Mouse (Mus musculus): ENCODE results near the gene March5.
"Not testable (repeated sequence)": the region's sequence is repeated elsewhere in the genome, so short reads cannot be mapped to it uniquely, and the experiment has no call there.

The March5 gene

DNA sequence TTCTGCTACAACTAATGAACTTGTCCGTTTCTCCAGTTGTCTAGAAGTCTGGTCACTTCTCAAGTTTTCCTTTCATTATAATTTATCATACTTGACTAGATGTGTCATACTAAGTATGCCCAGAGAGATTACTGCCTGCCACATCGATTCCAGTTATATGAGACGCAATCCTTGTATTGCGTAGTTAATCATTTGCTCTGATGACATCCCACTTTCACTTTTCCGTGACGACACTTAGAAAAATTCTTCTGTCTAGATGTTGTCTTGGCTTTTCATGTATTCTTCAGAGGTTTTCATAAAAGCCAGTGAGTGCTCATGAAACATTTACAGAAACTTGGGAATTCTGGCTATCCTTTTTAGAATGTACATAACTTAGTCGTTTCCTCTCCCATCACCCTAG lies 1.6 kb downstream of the March5 start:
- no peak for DNase-seq (ENCODE audit: low spot score in 2 of 2)

DNA sequence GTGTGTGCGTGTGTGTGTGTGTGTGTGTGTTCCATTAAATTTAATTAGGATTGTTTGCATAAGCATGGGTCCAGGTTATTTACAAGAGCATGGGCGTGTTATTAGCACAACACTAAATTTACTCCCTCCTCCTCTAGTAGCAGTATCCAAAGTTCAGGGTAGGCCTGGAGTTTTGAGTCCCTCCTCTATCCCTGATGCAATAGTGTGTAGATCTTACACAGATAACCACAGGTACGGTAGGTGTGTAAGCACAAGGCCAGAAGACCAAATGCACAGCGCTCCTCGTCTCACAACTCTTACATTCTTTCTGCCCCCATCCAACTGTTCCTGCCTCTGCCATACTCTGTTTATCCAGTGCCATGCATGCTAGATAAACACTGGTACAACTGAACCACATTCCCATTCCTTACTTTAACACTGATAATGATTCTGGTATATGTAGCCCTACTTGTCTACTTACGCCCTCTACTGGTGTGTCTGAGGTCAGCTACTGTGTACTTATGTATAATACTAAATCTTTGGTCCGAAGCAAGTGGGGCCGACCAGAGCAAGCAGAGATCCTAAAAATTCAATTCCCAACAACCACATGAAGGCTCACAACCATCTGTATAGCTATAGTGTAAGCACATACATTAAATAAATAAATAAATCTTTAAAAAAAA lies 2.3 kb downstream of the March5 start:
- no peak for DNase-seq (ENCODE audit: low spot score in 2 of 2)

DNA sequence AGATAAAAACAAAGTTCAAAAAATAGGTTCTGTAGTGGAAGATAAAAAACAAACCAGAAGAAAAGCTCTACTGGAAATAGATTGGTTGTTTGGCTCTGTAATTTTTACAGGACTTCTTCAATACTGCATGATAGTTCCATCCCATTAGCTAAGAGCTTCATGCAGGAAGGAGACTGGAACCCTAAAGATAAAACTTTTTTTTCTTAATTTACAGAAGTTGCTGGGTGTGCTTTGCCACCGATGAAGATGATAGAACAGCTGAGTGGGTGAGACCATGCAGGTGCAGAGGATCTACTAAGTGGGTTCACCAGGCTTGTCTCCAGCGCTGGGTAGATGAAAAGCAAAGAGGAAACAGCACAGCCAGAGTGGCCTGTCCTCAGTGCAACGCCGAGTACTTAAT lies 3.1 kb downstream of the March5 start:
- no peak for DNase-seq (ENCODE audit: low spot score in 2 of 2)

DNA sequence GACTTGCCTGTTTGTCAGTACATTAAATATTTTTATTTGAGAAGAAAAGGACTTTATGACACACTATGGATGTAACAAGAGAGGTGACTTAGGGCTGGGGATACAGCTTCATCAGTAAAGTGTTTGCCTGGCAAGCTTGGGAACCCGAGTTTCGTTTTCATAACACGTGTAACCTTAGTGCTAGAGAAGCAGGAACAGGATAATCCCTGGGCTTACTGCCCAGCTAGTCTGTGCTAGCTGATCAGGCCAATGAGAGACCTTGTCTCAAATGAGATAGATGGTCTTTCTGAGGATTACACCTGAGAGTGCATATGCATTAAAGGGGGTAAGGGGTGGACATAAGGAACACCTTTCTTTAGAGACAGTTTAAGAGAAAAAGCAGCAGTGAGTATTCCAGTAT lies 4.1 kb downstream of the March5 start:
- DNase-seq (ENCODE audit: low spot score in 2 of 2): no peak

DNA sequence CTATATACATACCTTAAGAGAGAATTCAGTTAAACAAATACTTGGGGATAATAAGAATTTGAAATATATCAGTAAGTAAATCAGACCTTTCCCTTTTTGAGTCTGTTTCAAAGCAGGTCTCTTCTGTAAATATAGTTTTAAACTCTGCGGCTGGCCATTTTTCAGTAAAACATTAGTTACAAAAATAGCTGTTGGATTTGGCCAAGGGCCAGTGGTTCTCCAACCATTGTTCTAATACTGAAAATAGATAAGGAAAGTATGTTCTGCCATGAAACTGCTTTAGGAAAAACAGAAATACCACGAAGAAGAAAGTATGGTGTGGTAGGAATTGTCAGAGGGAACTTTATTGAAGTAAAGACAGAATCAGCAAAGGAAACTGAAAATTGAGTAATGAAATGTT lies 7.4 kb downstream of the March5 start:
- no peak for DNase-seq (ENCODE audit: low spot score in 2 of 2)

DNA sequence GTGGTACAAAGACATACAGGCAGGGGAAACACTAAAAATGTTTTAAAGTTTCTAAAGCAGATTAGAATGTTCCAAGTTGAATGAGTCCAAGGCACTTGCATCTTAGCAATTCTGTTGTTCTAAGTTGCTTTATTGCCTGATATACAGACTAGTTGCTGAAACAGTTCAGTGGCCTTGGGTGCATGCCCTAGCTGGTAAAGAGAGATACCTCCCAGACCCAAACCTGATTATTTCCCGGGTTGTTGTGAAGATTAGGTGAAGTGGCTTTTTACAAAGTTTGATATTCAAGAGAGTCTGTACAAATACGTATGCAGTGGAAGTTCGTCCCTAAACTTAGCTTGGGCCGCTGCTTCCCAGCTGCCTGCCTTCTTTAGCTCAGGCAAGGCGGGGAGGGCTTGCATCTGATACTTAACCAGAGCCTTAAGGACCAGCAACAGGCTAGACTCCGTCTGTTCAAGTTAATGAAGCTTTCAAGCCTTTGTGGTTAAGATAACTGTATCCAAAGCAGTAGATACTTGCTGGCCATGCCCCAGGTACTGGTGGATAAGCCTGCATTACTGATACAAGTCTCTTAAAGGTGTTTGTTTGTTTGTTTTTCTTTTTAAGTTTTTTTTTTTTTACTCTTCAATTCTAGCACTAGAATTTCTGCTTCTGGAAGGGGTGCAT lies 18.0 kb downstream of the March5 start:
- no peak for DNase-seq (ENCODE audit: low spot score in 2 of 2)

DNA sequence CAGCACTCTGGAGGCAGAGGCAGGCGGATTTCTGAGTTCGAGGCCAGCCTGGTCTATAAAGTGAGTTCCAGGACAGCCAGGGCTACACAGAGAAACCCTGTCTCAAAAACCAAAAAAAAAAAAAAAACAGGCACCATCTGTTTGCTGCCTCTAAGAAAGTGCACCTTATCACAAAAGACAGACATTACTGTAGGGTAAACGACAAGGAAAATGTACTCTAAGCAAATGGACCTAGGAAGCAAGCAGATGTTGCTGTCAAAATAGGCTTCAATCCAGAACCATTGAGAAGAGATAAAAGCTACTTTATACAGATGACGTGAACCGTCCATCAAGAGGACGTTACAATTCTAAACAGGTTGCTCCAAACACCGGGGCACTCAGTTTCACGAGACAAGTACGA lies 25.3 kb downstream of the March5 start:
- not testable (repeated sequence) for DNase-seq (ENCODE audit: low spot score in 2 of 2)

DNA sequence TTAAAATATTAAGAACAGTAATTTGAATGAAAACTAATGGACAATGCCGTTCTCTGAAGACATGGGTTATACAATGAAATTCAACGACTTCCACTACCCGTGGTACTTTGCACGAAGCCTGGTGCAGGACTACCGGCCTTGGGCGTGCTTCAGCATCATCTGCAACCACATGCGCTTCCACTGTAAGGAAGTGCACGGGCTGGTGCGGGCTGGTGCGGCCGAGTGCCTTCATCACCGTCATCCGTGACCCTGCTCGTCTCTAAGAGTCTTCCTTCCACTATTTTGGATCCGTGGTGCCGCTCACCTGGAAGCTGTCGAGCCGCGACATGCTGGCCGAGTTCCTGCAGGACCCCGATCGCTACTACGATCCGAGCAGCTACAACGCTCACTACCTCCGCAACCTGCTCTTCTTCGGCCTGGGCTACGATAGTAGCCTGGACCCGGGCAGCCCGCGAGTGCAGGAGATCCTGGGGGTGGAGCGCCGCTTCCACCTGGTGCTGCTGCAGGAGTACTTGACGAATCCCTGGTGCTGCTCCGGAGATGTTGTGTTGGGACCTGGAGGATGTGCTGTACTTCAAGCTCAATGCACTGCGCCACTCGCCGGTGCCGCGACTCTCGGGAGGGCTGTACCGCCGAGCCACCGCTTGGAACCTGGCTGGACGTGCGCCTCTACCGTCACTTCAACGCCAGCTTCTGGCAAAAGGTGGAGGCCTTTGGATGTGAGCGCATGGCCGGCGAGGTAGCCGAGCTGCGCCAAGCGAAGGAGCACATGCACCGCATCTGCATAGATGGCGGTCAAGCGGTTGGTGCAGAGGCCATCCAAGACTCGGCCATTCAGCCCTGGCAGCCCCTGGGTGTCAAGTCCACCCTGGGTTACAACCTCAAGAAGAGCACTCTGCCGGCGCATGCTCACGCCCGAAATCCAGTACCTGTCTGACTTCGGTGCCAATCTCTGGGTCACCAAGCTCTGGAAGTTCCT lies 26.5 kb downstream of the March5 start:
- DNase-seq (ENCODE audit: low spot score in 2 of 2): no peak

DNA sequence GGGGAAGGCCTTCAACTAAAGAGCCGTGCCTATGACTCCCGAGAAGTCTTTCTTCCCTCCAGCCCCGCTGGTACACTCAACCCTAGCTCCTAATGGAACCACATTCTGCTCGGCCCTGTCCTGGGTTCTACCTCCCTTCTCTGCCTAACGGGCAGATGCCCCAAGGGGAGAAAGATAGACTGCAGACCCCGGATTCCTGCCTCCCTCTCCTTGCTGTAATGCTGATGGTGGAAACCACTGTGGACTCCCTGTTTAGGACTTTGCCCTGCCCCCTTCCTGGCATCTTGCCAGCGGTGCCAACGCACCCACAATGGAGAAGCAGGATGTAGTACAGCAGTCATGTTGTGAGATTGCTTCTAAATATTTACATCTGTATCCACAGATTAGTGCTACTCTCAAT lies 28.5 kb downstream of the March5 start:
- no peak for DNase-seq (ENCODE audit: low spot score in 2 of 2)

DNA sequence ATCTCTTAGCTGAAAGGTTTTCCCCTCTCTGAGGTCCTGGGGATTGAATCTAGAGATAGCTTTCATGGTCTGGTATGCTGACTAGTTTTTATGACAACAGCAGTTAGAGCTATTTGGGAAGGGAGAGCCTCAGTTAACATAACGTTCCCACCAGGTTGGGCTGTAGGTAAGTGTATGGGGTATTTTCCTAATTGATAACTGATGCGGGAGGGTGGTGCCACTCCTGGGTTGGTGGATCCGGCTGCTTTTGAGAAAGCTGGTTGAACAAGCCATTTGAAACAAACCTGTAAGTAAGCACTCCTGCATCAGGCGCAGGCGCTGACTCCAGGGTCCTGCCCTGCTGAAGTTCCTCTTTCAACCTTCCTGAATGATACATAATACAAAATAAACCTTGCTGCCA lies 30.0 kb downstream of the March5 start:
- no peak for DNase-seq (ENCODE audit: low spot score in 2 of 2)

DNA sequence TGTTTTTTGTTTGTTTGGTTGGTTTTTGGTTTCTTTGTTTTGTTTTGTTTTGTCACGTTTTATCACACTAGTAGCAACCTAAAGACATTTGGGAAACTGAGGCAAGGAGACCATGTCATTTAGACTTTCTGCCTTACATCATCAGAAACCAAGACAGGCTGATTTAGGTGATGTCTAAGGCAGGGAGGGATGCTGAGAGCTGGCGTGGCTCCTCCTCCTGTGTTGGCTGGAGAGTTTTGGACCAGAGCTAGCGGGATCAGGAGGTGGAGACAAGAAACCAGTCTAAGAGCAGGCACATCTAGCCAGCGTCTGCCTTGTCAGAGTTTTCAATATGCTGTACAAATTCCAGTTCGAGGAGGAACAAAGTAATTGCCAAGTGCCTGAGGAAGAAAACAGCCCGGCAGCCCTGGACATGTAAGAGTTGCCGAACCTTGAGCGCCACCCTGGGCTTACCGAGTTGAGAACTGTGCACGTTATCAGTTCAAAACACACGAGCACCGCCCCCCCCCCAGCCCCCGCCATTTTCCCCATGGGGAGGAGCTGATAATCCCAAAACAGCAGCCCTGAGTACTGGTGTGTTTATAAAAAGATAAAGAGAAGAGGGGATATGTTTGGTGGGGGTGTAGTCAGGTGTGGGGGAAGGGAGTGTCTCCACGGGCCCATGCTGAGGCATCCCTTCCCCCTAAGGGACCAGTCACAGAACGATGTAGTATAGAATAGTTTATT lies 30.5 kb downstream of the March5 start:
- no peak for DNase-seq (ENCODE audit: low spot score in 2 of 2)

DNA sequence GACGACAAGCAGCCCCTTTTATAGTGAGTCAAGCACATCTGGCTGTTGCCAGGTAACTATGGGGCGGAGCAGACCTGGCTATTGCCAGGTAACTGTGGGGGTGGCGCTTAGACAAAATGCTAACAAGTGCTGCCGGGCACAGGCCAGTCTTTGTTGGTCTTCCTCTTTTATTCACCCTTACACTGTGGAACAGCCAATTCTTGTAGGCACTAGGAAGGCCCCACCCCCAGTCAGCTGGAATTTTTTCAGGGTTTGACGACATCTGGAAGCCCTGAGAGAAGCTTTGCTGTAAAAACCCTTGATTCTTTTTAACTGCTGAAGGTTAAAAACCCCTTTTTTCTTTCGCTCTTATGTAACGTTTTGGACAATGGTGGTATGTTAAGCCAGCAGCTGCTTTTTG lies 31.3 kb downstream of the March5 start:
- DNase-seq (ENCODE audit: low spot score in 2 of 2): peak in 1 of 2 experiments; percentile 29

DNA sequence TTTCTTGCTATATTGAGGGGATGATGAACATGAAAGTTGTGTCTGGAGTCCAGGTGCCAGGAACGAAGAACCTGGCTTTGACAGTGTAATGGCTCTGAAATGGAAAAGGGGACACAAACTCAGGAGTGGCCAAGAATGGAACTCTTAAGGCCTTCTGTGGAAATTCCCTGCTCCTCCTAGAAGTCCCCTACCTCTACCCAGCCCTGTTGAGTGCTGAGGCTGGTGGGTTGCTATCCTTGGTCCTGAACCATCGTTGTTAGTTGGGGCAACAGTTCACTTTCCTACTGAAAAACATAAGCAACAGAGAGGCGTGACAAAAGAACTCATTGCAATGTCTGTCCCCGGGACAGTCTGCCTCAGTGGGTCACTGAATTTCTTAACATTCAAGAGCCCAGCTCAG lies 31.8 kb downstream of the March5 start:
- no peak for DNase-seq (ENCODE audit: low spot score in 2 of 2)

DNA sequence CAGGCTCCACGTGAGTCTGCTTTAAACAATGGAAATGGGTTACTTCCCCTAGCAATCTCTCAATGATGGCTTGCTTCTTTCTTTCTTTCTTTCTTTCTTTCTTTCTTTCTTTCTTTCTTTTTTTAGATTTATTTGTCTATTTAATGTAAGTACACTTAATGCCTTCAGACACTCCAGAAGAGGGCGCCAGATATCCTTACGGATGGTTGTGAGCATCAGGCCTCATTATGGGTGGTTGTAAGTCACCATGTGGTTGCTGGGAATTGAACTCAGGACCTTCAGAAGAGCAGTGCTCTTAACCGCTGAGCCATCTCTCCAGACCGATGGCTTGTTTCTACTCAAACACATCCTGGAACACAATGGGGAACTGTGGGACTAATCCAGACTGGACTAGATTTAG lies 33.9 kb downstream of the March5 start:
- DNase-seq (ENCODE audit: low spot score in 2 of 2): no peak

DNA sequence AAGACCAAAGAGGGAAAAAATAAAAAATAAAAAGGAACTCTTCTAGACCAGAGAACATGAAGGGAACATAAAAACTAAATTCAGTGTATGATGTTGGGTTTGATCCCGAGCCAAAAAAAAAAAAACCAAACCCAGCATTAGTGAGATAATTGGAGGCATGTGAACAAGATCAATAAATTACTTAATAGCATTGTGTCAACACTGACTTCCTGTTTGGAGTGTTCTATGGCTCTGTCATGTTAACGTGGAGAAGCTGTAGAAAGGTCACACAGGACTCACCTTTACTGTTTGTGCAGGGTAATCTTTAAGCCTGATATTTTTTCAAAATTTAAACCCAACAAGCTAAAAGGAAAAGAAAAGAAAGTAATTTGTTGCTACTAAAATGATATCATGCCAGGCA lies 35.4 kb downstream of the March5 start:
- no peak for DNase-seq (ENCODE audit: low spot score in 2 of 2)

DNA sequence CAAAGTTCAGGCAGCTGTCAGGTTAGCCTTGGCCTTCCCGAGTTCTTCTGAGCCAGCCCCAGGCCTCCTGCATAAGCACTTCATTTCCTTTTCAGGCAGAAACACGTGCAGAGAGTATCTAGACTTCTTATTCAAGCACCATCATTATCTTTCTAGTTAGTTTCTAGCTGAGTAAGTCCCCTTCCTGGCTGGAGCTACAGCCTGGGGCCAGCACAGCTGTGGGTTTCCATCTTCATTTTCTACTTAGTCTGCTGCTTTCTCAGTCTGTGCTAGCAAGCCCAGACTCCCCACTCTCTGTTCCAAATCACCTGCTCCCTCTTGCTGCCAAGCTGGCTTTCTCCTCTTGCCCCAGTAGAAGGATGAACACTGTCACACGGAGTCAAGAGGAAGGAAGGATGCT lies 39.5 kb downstream of the March5 start:
- no peak for DNase-seq (ENCODE audit: low spot score in 2 of 2)

DNA sequence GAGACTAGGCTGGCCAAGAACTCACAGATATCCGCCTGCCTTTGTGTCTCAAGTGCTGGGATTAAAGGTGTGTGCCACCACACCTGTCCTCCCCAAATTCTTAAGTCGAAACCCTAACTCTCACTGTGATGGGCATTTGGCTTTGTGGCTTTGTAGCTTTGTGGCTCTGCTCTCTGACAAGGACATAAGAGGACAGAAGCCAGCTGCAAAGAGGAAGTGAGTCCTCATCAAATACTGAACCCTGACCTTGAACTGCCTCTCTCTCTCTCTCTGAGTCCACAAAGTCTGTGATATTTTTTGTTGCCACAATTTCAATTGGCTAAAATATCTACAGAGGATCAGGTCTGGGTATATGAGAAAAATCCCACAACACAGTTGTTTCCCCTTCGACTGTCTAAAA lies 40.9 kb downstream of the March5 start:
- DNase-seq (ENCODE audit: low spot score in 2 of 2): no peak

DNA sequence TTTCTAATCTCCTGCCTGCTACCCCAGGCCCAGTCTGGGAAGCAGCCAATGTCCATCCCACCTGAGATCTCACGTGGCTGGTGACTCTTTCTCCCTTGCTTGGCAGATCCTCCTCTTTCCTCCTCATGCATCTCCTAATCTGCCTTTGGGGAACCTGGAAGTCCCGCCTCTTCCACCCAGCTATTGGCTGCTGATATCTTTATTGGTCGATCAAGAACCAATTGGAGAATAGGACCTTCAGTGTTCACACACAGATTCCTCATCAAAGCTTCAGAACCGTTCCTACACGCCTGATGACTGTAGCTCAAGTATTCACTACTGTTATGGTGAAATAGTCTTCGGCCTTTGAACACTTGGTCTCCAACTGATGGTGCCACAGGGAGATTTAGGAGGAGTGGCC lies 44.8 kb downstream of the March5 start:
- DNase-seq (ENCODE audit: low spot score in 2 of 2): no peak

DNA sequence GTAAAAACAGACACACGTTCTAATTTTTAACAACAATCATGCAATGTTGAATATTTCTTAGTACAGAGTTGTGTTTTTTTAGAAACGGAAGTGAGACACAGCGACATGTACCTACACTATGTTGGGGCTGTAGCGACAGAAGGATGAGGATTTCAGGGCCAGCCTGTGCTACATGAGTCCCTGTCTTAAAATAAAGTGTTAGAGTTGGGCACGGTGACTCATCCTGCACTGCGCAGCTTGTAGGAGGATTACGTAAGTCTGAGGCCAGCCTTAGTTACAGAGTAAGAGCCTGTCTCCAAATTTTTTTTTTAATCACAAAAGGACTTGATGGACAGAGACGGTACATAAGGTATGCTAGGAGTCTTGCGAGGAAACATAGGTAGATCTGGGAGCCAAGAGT lies 48.0 kb downstream of the March5 start:
- DNase-seq (ENCODE audit: low spot score in 2 of 2): peak; percentile 72 to 75

DNA sequence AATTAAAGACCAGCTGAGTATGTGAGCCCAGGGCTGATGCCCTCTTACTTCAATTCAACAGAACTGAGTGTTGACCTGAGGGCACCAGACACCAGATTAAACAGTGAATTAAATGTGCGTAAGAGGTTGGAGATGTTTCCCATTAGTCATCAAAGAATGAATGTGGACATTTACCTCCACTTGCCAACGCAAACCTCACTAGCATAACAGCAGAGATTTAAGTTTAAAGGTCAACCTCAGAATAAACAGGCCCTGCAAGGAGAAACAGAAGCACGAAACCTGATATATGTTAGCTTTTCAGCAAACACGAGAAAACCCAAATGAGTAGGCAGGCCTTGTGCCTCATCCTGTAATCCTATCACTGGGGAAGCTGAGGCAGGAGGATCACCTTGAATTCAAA lies 55.0 kb downstream of the March5 start:
- no peak for DNase-seq (ENCODE audit: low spot score in 2 of 2)

DNA sequence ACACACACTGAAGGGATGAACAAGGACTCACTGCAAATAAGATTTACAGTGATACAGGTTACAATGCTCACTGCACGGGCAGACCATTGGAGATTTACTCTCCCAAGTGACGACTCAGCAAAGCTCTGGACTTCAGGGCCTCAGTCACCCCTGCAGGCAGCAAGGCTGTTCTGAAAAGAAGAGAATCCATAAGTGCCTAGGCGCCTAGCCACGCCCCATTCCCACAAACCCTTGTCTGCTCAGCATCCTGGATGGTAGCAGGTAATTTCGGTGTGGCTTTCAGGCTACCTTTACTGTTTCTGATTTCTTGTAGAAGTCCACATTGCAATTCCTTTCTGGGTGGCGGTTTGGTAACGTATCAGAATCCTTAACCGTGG lies 56.2 kb downstream of the March5 start:
- DNase-seq (ENCODE audit: low spot score in 2 of 2): no peak
